15 mouse cellular contexts compared by ENCODE assay signal in genomic region chr3:63413046-63413911, GRCm38 (mm10).
DNase-seq lines count a peak whose midpoint lies in the region; ATAC-seq and TF ChIP-seq lines count a peak whose summit lies in the region.
"Had no signal": no experiment of that assay in that cellular context is flagged by ENCODE, and none has a peak within 500 bp of the region (broad histone marks: within the 10 kb centered on the region; RNA-seq: fewer than 3 reads in every experiment).

No protein-coding gene starts in this region.

- no peak for TF ChIP-seq CTCF in embryonic fibroblast, embryonic 13.5 days (IDR thresholded peaks at IDR 0.05; ENCODE audit: borderline replicate concordance, insufficient read depth, low read length)

- H3K4me1 ChIP-seq in forebrain, embryonic 13.5 days = no peaks in the 10 kb centered on the region
- H3K4me1 ChIP-seq in forebrain, embryonic 11.5 days (replicated peaks; ENCODE audit: control insufficient read depth, insufficient read depth, low read length) = no peaks in the 10 kb centered on the region
- H3K4me1 ChIP-seq in embryonic fibroblast, embryonic 13.5 days (ENCODE audit: control insufficient read depth, insufficient read depth, low read length) = no peaks in the 10 kb centered on the region
- H3K4me1 ChIP-seq: heart, embryonic 15.5 days had no signal

- WGBS in forebrain, embryonic 13.5 days = 67% methylated on average over 6 of the region's 6 CpGs
- WGBS in forebrain, embryonic 11.5 days = 74% methylated on average over 6 of the region's 6 CpGs

- H3K36me3 ChIP-seq in forebrain, embryonic 13.5 days (ENCODE audit: poor library complexity, severe bottlenecking) = no peaks in the 10 kb centered on the region
- no peaks in the 10 kb centered on the region for H3K36me3 ChIP-seq in forebrain, embryonic 11.5 days (ENCODE audit: control insufficient read depth, insufficient read depth, low read length)
- H3K36me3 ChIP-seq: heart, embryonic 15.5 days had no signal

- no peak overlapping the region for H3K27ac ChIP-seq in forebrain, embryonic 13.5 days
- H3K27ac ChIP-seq in forebrain, embryonic 11.5 days (ENCODE audit: low read depth, low read length) = no peak overlapping the region
- 0 out of 2 replicates have a peak overlapping the region, but pooled peaks have one; percentile 32 for H3K27ac ChIP-seq in embryonic fibroblast, embryonic 13.5 days (ENCODE audit: insufficient read depth, low read length)
- H3K27ac ChIP-seq: heart, embryonic 15.5 days; hindbrain, postnatal 0 days; liver, embryonic 14.5 days had no signal

- TF ChIP-seq POLR2A in embryonic fibroblast, embryonic 13.5 days (IDR thresholded peaks at IDR 0.05; ENCODE audit: low read depth, low read length) = no peak

- peak; percentile 81 for ATAC-seq in forebrain, embryonic 13.5 days
- ATAC-seq in forebrain, embryonic 11.5 days (replicated peaks; ENCODE audit: low FRiP score) = no peak
- ATAC-seq: hindbrain, postnatal 0 days had no signal

- H3K9me3 ChIP-seq in forebrain, embryonic 13.5 days (replicated peaks) = no peaks in the 10 kb centered on the region
- no peaks in the 10 kb centered on the region for H3K9me3 ChIP-seq in forebrain, embryonic 11.5 days (ENCODE audit: control insufficient read depth, low read length)
- H3K9me3 ChIP-seq: heart, embryonic 15.5 days had no signal

- no peak overlapping the region for H3K4me2 ChIP-seq in forebrain, embryonic 13.5 days
- no peak overlapping the region for H3K4me2 ChIP-seq in forebrain, embryonic 11.5 days (ENCODE audit: low read depth, low read length, severe bottlenecking)
- H3K4me2 ChIP-seq: heart, embryonic 15.5 days had no signal

- no peaks in the 10 kb centered on the region for H3K27me3 ChIP-seq in forebrain, embryonic 13.5 days
- H3K27me3 ChIP-seq in forebrain, embryonic 11.5 days (ENCODE audit: control insufficient read depth, insufficient read depth, low read length) = no peaks in the 10 kb centered on the region
- H3K27me3 ChIP-seq: heart, embryonic 15.5 days had no signal

- intact Hi-C loops in heart, postnatal 25 days (cut with DNase I) = no loop called here

- no peak for DNase-seq in forebrain, embryonic 11.5 days (ENCODE audit: low spot score)
- peak; percentile 45 for DNase-seq in 3T3-L1 (ENCODE audit: low read depth, low spot score)
- peak; percentile 14 to 65 for DNase-seq in kidney, postnatal 36 days
- no peak for DNase-seq in layer of hippocampus, postnatal 10 days (ENCODE audit: low spot score in 2 of 2)
- no peak for DNase-seq in heart, postnatal 25 days (ENCODE audit: low spot score)
- no peak for DNase-seq in cerebellum, postnatal 25 days
- DNase-seq: cerebellum, adult 2 months; gastrocnemius, postnatal 36 days; layer of hippocampus, postnatal 36 days; thymus, adult 18-20 months had no signal

- no peak overlapping the region for H3K4me3 ChIP-seq in forebrain, embryonic 13.5 days
- H3K4me3 ChIP-seq in forebrain, embryonic 11.5 days (ENCODE audit: low read depth, low read length) = no peak overlapping the region
- no peak overlapping the region for H3K4me3 ChIP-seq in embryonic fibroblast, embryonic 13.5 days (ENCODE audit: insufficient read depth, low read length)
- H3K4me3 ChIP-seq: heart, embryonic 15.5 days had no signal

- H3K9ac ChIP-seq in forebrain, embryonic 13.5 days = no peak overlapping the region
- no peak overlapping the region for H3K9ac ChIP-seq in forebrain, embryonic 11.5 days (ENCODE audit: low read length)
- H3K9ac ChIP-seq: heart, embryonic 15.5 days; liver, embryonic 14.5 days had no signal

Comparison
In these comparisons a context has a peak if more than half of its experiments do, and no peak if none do; other contexts are left out.
1. DNase-seq: peak in 3T3-L1 (single experiment) and kidney, postnatal 36 days (2 of 2); none in forebrain, embryonic 11.5 days (single experiment), layer of hippocampus, postnatal 10 days (0 of 2), heart, postnatal 25 days (single experiment) and cerebellum, postnatal 25 days (0 of 2).